Mouse (Mus musculus) thymus, adult 2 months (tissue): Measurements from ENCODE around the gene Fmo6. TPM values are rescaled to one million over a fixed set of nuclear protein-coding genes. Genes with fewer than 3 reads are reported as not detected.

Experiments used
- DNase-seq: peaks from one replicate; pipeline ENCODE4 v3.0.0; 2021
- H3K27ac ChIP-seq: fragments of 200-500 bp; 2 replicates; pipeline ENCODE4 v1.5.1; 2012; ENCODE audit warnings: low read length, control low read depth; ENCODE audit not compliant: control insufficient read depth, insufficient read depth
- H3K27me3 ChIP-seq: fragments of 200-500 bp; 2 replicates; pipeline ENCODE4 v1.6.1; 2012; ENCODE audit warnings: mild to moderate bottlenecking, low read length, moderate library complexity, mixed read lengths; ENCODE audit not compliant: control insufficient read depth, insufficient read depth
- H3K36me3 ChIP-seq: fragments of 200-500 bp; 2 replicates; pipeline ENCODE4 v1.6.1; 2012; ENCODE audit warnings: mild to moderate bottlenecking, low read length, moderate library complexity; ENCODE audit not compliant: control insufficient read depth, insufficient read depth
- H3K4me1 ChIP-seq: fragments of 200-500 bp; replicated peaks from 2 replicates; pipeline ENCODE4 v1.6.1; 2012; ENCODE audit warnings: low read length; ENCODE audit not compliant: control insufficient read depth, insufficient read depth
- H3K4me3 ChIP-seq: fragments of 200-500 bp; 2 replicates; pipeline ENCODE4 v1.5.1; 2012; ENCODE audit warnings: mild to moderate bottlenecking, low read length, control low read depth, moderate library complexity; ENCODE audit not compliant: control insufficient read depth, insufficient read depth
- CTCF ChIP-seq: fragments of 200-500 bp; IDR thresholded peaks from 2 replicates; pipeline ENCODE4 v1.5.1; 2012; ENCODE audit warnings: mild to moderate bottlenecking, control low read depth, low read length, moderate library complexity, borderline replicate concordance; ENCODE audit not compliant: control insufficient read depth, poor library complexity, insufficient read depth; ENCODE audit errors: extremely low read depth
- POLR2A ChIP-seq: fragments of 200-500 bp; IDR thresholded peaks from 2 replicates; pipeline ENCODE4 v1.6.1; 2012; ENCODE audit warnings: mild to moderate bottlenecking, low read length, control low read depth, moderate library complexity; ENCODE audit not compliant: control insufficient read depth, poor library complexity, insufficient read depth; ENCODE audit errors: extremely low read depth
- WGBS: fragments of 180-500 bp; shearing (Covaris S2); methylation state at CpG from one replicate; pipeline ENCODE4 v1.1.7; 2018; 5-methylcytosine and 5-hydroxymethylcytosine counted together
- polyA plus RNA-seq: library from polyadenylated mRNA; depleted of rRNA; stranded (reverse); fragments of >200 nt; gene quantifications from 2 replicates; pipeline ENCODE4 v1.2.3, GENCODE M21; 2012; rRNA removed

Gene Fmo6
- polyA plus RNA-seq, 1 experiment: 0.05 TPM

DNA sequence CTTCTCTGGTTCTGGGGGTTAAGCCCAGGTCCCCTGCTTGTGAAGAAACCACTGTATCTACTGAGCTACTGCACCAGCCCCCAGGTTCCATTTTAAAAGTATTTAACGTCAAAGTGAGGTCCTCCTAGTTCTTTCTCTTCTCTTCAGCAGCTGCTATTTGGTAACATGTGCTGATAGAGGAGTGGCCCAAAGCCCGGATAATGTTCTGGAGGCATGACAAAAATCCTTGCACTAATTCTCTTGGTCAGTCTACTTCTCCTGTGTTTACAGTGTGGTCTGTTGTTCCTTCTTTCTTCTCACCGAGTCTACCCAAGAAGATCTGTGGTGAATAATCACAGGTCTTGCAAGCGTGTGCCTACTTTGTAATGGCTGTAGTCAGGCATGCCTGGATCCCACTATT, 54.6 kb downstream of the Fmo6 start:
- no peaks in the 10 kb centered on the region for H3K27me3 ChIP-seq
- no peak for DNase-seq
- TF ChIP-seq POLR2A: no peak
- no peak for TF ChIP-seq CTCF
- no peak overlapping the region for H3K4me3 ChIP-seq
- H3K36me3 ChIP-seq: no peaks in the 10 kb centered on the region
- no peaks in the 10 kb centered on the region for H3K4me1 ChIP-seq
- 73% methylated on average over 4 of the region's 4 CpGs for WGBS
- no peak overlapping the region for H3K27ac ChIP-seq

DNA sequence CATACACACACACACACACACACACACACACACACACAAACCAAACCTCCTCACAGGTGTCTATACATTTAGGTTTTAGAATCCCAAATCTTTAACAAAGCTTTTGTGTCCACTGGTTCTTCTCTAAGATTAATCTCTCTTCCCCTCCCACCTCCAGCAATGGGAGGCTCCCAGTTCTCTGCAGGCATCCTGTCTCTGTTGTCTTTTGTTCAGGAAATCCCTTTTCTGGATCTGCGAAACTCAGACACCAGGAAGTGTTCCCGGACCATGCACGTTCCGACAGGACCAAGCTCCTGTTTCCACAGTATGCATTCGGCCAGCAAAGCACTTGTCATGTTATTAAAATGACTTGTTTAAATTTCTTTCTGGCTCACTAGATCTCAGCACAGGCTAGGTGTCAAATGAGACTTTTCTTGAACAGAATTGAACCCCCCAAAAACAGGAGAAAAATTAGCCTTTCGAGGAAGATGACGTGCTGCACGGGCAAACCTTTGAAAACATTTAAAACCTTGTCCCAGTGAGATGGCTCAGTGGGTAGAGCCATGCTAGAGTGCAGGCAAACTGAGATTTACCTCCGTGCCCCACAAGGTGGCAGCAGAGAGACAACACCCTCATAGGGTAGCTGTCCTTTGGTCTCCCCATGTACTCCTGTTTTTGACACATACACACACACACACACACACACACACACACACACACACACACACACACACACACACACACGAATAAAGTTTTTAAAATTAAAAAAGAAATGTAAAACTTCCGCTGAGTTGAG, 57.5 kb downstream of the Fmo6 start:
- WGBS: 42% methylated on average over 11 of the region's 11 CpGs
- H3K4me1 ChIP-seq: no peaks in the 10 kb centered on the region
- H3K36me3 ChIP-seq: no peaks in the 10 kb centered on the region
- H3K27ac ChIP-seq: no peak overlapping the region
- H3K27me3 ChIP-seq: no peaks in the 10 kb centered on the region
- DNase-seq: peak; percentile 63
- no peak overlapping the region for H3K4me3 ChIP-seq
- TF ChIP-seq POLR2A (no peak), CTCF (no peak)

DNA sequence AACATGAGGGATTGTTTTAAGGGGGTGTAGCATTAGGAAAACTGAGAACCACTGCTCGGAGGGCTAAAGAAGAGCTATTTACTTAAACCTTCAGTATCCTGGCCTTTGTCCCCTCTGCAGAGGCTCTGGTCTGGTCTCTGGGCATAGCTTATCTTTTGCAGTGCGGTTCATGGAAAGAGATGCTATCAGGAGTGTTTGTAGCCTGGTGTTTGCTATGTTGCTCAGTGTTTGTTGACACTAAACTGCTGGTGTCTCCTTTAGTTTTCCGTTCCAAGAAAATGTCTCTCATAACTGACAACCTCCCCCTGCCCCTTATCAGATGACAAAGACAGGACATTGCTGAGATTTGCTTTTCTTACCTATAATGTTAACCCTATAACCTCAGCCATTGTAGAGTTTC, 62.2 kb downstream of the Fmo6 start:
- no peaks in the 10 kb centered on the region for H3K4me1 ChIP-seq
- 75% methylated on average over 3 of the region's 3 CpGs for WGBS
- TF ChIP-seq POLR2A (no peak), CTCF (no peak)
- H3K27me3 ChIP-seq: no peaks in the 10 kb centered on the region
- H3K4me3 ChIP-seq: no peak overlapping the region
- H3K27ac ChIP-seq: no peak overlapping the region
- no peaks in the 10 kb centered on the region for H3K36me3 ChIP-seq
- no peak for DNase-seq

DNA sequence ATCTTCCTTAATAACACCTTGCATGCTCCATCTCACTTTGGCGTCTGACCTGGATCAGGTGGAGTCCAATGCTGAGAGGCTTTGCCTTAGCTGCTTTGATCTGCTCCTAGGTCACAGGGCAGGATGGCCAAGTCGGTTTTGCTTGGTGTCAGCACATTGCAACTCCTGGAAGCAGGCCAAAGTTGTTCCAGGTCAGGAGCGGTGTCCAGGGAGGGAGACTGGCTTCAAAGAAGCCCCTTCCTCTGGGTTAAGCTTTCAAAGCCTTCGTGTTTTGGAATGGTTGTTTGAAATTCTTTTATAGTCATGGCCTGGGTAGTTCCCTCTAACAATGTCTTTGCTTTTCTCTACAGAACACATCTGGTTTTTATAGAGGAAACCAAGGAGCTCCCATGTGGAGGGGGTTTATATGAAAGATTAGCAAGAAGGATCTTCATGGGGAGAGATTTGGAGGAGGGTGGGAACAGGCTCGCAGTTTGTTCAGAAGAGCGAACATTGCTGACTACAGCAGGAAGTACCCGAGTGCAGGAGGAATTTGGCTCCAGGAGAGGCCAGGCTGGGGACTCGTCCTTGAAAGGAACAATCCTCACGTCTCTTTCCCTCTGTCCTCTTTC, 65.5 kb downstream of the Fmo6 start:
- Histone ChIP-seq H3K27ac (no peak overlapping the region), H3K4me1 (no peaks in the 10 kb centered on the region), H3K36me3 (no peaks in the 10 kb centered on the region), H3K4me3 (no peak overlapping the region), H3K27me3 (no peaks in the 10 kb centered on the region)
- WGBS: 56% methylated on average over 9 of the region's 9 CpGs
- DNase-seq: no peak
- TF ChIP-seq POLR2A: no peak
- no peak for TF ChIP-seq CTCF

DNA sequence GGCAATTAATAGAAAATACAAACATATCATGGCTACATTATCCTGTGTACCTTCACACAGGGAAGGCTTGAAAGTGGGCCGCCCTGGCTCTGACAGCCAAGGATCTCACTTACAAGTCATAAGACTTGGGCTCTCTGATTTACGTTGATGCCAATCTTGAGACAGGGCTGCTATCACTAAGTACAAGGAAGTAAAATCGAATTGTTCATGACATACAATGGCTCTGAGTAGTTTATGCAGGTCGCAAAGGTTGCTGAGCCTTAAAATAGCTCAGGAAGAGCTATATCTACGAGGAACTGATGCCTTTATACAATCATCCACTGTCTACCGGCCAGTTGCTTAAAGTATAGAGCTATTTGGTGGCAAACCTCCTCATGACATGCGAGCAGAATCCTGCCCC, 66.3 kb downstream of the Fmo6 start:
- Histone ChIP-seq H3K36me3 (no peaks in the 10 kb centered on the region), H3K27me3 (no peaks in the 10 kb centered on the region), H3K4me1 (no peaks in the 10 kb centered on the region), H3K27ac (no peak overlapping the region), H3K4me3 (no peak overlapping the region)
- TF ChIP-seq CTCF: no peak
- no peak for TF ChIP-seq POLR2A
- DNase-seq: no peak
- 75% methylated on average over 7 of the region's 7 CpGs for WGBS

DNA sequence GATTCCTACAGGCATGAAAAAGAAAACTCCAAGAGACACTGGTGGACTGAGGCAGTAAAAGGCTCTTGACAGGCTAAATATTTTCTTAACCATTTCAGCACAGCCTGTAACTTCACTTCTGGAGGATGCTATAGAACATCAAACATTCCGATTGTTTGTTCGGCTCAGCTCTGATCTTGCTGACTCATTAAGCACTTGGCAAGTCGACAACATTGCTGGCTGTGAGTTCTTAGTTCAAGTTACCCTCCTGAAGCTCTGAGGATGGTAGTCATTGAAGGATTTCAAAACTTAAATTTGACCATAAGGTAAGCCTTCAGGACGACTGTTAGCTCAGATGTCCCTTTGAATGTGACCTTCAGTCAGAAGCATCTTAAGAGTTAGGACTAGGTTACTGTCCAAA, 69.9 kb downstream of the Fmo6 start:
- H3K4me1 ChIP-seq: no peaks in the 10 kb centered on the region
- TF ChIP-seq POLR2A: no peak

More for the DNA sequence above, 69.9 kb downstream of the Fmo6 start:
- H3K4me3 ChIP-seq: no peak overlapping the region
- WGBS: 86% methylated on average over 4 of the region's 4 CpGs
- no peaks in the 10 kb centered on the region for H3K36me3 ChIP-seq
- DNase-seq: no peak
- H3K27me3 ChIP-seq: no peaks in the 10 kb centered on the region
- no peak overlapping the region for H3K27ac ChIP-seq

Other genes with a start within 250 kb of the Fmo6 start
- 112 and 147 TPM in 2 replicates for gene Prrc2c, start 197.0 kb downstream of the Fmo6 start, polyA plus RNA-seq
- gene Fmo4, start 123.5 kb downstream of the Fmo6 start, polyA plus RNA-seq: 0.08 TPM in 1 of 2 replicates, not detected in the other
- 14.1 and 16.3 TPM in 2 replicates for gene Fmo1, start 70.9 kb downstream of the Fmo6 start, polyA plus RNA-seq
- 0.88 and 2.1 TPM in 2 replicates for gene Fmo2, start 38.8 kb downstream of the Fmo6 start, polyA plus RNA-seq
- 0.34 and 0.41 TPM in 2 replicates for gene Fmo3, start 47.0 kb upstream of the Fmo6 start, polyA plus RNA-seq
- not detected in 2 replicates for gene Mroh9, start 148.2 kb upstream of the Fmo6 start, polyA plus RNA-seq